Mouse (Mus musculus): ENCODE data around the gene Layn.

- TF ChIP-seq CTCF (IDR thresholded peaks at IDR 0.05; ENCODE audit: low read depth) = no peak
- no peak for TF ChIP-seq EP300 (optimal IDR thresholded peaks at IDR 0.05)
Observed at GRCm38 (mm10) chr9:51015732-51016131, 61.2 kb downstream of the Layn start.

All from stomach, postnatal 0 days (tissue).